Mouse (Mus musculus) heart, postnatal 25 days (tissue): Measurements from ENCODE around the gene Clec4e. TPM values are rescaled to one million over a fixed set of nuclear protein-coding genes. Genes with fewer than 3 reads are reported as not detected.
"Not testable (repeated sequence)": the region's sequence is repeated elsewhere in the genome, so short reads cannot be mapped to it uniquely, and the experiment has no call there.

Source experiments
- DNase-seq: peaks from one replicate; pipeline ENCODE4 v3.0.0; 2022; ENCODE audit warnings: low spot score
- intact Hi-C: fragments of 180-260 bp; cut with DNase I; formaldehyde crosslinking; loops from one replicate; pipeline ENCODE4 v1.15.1; 2025
- total RNA-seq, 2 experiments: library from RNA; stranded (reverse); gene quantifications; 2 replicates each; pipeline ENCODE4 v1.2.3; 2021

The Clec4e gene
- total RNA-seq = under 1 TPM; 0.11 to 0.26 TPM

DNA sequence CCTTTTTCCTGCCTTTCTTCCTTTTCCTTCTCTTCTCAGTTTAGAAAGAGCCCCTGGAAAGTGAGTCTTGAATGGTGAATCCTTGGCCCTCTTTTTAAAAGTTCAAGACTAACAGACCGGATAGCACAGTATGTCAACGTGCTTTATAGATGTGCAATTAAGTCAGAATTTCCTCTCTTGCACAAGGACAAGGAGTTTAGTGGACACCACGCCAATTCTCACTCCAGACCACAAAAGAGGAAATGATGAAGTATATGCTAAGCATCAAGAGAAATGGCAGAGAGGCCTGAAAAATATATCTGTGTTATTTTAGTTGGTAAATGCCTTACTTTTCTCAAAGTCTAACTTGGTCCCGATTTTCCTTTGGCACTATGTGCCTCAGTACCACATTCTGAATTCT lies at the start of gene Clec4e:
Clec4e (minus strand) TSS at position 118 of the 400 bp plus-strand sequence.
- intact Hi-C loops = no loop called here
- no peak for DNase-seq

DNA sequence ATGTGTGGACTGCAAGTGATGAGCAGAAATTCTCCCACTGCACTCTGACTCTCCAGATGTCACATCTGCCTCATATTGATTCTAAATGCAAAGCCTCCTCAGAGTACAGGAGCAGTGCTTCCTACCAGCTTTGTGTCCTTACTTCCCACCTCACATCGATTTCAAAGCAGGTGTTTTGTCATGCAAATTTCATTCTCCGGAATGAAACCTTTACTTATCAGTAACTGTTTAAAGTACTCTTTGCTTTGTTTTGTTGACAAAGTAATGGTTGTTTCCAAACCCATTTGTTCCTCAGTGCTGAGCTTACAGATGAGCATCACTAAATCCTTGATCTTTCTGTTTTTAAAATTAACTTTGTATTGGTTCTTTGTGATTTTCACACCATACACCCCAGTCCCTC lies 42.8 kb upstream of the Clec4e start:
- intact Hi-C loops = no loop called here
- no peak for DNase-seq

DNA sequence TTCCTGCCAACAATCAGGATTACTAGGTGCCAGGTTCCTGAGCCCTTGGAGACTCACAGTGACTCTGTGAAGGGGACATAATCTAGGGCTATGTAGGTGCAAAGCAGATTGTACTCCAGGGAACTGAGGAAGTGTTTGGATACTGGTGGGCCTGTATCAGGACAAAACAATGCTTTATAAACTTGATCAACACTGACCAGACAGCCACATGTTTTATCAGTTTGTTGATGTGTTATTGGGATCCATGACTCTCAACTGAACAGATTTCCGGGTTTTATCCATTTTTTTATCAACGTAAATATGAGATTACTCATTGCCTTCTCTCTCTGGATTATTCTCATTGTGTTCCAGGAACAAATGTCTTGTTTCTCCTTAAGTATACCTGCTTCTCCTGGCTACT lies 18.4 kb upstream of the Clec4e start, which contains the start of gene Vmn2r19:
Vmn2r19 (plus strand) TSS at position 301 of the 400 bp plus-strand sequence.
- intact Hi-C loops = no loop called here
- DNase-seq = no peak

DNA sequence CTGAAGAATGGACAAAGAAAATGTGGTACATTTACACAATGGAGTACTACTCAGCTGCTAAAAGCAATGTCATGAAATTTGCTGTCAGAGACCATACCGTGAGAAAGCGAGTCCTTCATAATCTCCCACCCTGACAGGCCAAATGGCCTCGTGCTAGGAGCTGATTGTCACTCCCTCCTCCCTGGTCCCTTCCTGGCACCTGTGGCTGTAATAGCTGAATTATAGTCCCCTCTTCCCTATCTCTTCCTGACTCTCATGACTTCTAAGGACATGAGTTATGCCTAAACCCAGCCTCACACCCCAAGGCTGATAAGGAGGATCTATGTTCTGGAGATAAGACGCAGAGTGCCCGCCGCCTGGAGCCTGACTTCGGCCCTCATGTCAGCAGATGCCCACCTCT lies 16.6 kb upstream of the Clec4e start:
- intact Hi-C loops, DNase-seq: not testable (repeated sequence)

DNA sequence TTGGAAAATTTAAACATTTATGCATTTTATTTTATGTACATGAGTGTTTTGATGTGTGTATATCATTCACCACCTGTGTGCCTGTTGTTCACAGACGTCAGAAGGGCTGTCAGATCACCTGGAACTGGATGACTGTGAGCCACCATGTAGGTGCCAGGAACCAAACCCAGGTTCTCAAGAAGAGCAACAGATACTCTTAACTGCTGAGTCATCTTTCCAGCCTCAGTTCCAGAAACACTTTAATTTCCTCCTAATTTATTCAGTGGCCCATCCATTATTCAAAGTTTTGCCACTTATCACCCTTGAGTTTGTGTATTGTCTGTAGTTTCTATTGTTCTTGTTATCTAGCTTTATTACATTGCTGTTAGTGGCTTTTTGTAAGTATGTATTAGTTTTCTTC lies 7.0 kb upstream of the Clec4e start:
- intact Hi-C loops = no loop called here
- no peak for DNase-seq

DNA sequence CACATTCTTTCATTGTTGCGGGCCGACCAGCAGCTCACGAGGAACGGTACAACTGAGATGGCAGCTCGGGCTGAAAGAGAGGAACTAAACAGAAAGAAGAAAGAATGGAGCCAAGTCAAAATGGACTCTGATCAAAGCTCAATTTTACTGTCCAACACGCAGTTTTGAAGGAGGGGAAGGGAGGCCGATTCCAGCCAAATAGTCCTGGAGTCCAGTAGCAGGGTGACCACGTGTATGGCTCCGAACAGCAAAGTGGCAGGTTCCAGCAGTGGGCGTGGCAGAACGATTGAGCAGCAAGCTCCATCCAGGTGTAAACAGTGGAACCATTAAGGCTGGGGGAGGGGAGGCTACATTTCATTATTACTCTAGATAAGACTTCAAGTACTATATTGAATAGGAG lies 3.8 kb upstream of the Clec4e start:
- intact Hi-C loops, DNase-seq: not testable (repeated sequence)

DNA sequence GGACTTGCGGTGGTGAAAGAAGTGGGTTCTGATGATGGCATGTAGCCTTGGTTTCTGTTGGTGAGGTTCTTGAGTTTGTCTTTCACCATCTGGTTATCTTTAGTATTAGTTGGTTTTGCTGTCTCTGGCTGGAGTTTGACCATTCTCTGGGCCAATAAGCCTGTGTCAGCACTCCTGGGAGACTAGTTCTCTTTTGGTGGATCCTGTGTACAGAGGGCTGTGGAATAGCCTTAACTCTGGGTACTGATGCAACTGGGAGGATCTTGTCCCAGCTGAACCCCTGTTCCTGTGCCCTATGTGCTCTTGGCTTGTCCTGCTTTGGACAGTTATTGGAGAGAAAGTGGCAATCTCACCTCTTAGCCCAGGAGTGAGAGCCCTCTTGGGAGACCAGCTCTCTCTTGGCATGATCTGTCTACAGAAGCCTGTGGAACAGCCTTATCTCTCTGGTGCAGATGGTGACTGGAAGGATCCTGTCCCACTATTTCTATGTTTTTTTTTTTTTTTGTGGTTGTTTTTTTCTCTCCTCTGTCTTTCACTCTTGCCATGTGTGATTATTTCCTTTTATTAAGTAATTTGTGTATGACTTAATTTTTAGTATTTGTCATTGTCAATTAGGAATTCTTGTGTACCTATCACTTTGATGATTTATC lies 3.2 kb upstream of the Clec4e start:
- intact Hi-C loops = no loop called here
- DNase-seq = no peak

DNA sequence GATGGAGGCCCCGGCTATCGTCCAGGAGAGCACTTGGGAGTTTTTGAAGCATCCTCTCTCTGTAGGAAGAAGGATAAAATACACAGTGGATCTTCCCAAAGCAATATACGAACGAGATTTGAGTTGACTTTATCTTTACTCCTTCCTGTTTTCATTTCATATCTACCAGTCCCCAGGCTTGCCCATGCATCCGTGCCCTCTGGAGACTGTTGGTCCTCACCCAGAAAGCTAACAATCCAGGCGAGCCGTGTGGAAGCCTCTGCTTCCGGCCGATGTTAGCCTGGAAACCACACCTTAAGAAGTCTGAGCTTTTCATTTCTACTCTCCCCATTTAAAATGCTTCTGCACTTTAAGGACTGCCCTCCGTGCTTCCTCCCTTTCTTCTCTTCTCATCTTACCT lies 739 bp downstream of the Clec4e start:
- intact Hi-C loops = no loop called here
- no peak for DNase-seq

DNA sequence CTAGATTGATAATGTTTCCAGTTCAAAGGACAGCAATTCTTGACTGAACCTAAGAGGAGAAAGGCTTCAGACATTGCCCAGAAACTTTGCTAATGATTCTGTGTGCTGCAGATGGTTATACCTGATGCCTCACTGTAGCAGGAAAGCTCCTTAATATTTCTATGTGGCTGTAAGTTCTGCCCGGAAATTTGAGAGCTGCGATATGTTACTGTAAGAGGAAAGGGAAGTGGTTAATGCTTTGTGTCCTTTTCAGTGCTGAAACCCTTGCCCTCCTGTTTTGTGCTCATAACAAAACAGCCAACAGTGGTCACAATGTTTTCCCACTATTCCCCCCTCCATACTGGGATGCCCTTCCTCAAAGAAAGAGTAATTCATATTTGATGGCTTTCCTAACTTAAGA lies 3.4 kb downstream of the Clec4e start:
- intact Hi-C loops = no loop called here
- DNase-seq = no peak

DNA sequence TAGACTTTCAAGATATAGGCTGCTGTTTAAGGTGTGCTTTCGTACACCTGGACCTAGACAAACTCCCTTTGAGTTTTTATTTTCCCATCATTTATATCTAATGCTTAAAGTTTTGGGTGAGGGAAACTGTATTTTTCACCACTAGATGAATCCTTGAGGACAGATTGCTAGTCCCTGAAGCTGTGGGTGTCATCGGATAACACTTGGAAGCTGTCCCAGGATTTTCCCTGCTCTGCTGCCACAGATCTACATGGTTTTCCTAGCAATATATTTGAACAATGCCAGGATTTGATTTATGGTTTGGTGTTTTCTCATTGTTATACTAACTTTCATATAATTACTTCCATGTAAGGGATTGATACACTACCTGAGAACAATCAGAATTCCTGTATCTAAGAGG lies 10.2 kb downstream of the Clec4e start:
- intact Hi-C loops = no loop called here
- no peak for DNase-seq

DNA sequence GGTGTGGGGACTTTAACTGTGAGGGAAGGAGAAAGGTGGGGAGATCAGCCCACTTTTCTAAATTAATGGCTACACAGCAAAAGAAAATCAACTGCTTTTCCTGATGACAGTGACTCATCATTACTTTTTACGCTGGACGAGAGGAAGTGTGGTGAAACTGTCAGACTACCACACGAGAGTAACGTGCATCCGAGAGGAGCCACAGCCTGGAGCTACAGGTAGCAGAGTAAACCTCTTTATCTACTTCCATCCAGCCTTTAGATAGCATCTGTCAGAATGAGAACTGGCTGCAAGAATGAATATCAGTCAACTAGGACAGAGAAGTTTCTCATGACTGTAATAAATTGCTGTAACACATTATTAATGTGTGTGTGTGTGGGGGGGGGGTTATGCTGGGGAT lies 22.7 kb downstream of the Clec4e start:
- intact Hi-C loops = no loop called here
- no peak for DNase-seq

DNA sequence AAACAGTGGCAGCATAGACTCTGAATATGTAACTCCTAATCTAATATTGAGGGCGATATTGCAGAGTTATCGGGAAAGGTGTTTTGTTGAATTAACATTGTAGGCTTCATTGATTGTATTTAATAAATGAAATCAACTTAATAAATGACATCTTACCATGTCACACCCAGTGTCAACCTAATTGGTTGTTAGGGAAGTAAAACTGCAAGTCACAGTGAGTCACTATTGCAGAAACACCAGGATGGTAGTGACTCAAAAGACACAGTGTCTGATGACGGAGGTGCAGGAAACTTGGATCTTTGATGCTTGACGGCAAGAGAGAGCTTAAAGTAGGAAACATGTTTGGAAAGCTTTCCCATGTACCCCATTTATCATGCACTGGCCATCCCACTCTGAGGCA lies 23.9 kb downstream of the Clec4e start:
- intact Hi-C loops = no loop called here
- no peak for DNase-seq

DNA sequence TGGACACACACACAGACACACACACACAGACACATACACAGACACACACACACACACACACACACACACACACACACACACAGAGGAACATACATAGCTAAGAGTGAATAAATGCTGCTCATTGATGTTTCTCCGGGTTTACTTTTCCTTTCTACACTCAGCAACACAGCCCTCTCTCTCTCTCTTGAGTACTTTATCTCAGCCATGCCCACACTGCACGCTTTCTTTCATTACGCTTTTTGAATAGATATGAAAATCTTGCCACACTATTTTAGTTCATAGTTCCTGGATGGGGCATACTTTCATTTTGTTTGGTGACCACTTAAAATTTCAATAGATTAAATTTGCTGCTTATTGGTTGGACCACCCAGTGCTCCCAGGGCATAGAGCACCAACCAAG lies 25.5 kb downstream of the Clec4e start:
- intact Hi-C loops = no loop called here
- no peak for DNase-seq

DNA sequence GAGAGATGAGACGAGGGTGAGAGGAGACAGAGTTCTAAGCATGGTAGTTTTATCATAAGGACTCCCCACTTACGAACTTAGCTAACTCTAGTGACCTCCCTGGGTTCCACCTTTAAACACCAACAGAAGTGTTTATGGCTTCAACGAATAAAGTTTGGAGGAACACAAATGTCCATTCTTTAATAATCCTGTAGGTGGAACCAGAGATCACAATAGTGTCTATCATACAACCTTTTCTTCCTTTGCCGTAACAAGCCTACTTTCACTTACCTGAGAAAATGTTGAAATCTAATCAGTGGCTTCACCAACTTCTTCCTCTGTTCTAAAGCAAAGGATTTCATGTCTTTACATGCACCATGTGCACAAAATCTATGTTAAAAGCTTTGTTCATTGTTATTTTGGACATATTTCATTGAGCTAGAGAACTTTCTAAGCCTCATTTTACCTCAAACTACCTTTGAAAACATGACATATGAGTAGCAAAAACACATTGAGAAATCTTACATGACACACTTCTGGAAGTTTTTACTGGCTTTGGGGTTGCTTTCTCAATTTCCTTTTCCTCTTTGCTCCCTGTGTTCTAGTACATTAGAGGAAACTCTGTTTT lies 28.0 kb downstream of the Clec4e start, which contains the start of gene Clec4d:
Clec4d (plus strand) TSS at position 557 of the 607 bp plus-strand sequence.
- no peak for DNase-seq
- intact Hi-C loops = no loop called here

DNA sequence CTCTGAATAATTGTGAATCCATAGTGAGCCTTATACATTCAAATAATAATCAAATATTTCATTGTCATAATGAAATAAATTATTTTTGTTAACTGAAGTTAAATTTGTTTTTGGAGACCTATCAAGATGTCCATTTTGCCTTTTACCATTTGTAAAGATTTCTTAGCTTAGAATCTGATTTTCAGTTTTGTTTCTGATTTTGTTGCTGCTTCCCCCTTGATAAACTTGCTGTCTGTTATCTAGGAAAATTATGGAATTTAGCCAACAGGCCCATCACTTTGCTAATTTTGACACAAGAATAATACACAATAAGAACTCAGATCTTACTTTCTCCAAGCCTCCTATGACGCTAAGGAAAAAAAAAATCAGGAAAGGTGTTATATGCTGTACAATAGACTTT lies 28.8 kb downstream of the Clec4e start:
- DNase-seq = no peak
- intact Hi-C loops = no loop called here

DNA sequence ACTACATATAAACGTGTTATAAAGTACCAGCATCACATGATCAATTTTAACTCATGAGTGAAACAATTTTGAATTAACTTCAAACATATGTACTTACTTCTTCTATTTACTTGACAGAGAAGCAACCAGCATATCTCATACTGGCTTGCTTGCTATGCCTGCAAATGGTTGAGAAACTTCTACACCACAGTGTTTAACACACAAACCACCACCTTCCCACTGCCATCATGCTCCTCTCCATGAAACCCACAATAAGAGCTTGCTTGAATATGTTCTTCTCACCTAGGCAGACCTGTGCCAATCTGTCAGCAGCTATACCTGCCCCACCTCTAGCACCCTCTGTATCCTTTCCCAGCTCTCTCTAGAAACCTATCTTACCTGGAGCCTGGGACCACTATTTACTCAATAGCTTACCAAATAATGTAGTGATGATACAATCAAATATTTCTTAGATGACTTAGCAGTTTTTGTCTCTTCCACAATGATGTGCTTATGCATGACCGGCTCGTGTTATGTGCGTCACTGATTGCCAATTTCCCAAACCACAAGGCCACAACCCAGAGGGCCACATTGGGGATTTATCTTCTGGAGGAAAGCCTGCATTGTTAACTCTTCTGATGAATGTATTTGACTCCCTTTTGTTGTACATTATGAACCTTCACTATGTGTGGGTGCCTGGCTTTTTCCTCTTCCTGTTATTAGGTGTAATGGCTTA lies 29.6 kb downstream of the Clec4e start:
- DNase-seq = no peak
- intact Hi-C loops = no loop called here

DNA sequence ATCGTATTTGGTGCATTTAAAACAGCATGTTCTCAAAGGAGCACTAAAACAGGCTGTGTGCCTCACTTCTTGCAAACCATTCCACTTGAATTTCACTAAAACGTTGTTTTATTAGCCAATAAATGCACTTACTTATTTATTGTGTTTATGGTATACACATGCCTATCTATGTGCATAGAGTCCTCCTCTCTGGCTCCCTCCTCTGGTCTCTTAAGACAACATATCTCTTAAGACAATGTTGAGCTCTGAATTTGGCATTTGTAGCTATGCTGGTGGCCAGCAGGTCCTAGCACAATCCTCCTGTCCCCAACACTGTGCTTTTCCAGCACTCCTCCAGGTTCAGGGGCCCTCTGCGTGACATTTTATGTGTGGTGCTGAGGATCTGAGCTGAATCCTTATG lies 30.7 kb downstream of the Clec4e start:
- intact Hi-C loops = no loop called here
- DNase-seq = no peak

DNA sequence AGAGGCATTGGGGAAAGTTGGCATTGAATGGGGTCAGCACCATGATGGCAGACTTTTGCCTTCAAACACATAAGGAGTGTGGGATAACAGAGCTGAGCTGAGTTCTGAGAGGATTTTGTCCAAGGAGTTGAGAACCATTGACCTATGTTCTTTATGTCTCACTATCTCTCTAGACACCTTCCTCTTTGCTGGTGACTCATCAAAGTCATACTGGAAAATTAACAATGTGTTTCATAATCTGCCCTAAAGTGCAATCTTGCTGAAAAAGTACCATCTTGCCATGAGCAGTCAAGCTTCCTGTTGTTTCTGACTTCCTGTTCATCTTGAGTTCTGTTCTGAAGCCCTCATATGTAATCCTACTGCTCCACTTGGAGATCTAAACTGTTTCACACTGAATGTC lies 36.9 kb downstream of the Clec4e start:
- DNase-seq = no peak
- intact Hi-C loops = no loop called here

DNA sequence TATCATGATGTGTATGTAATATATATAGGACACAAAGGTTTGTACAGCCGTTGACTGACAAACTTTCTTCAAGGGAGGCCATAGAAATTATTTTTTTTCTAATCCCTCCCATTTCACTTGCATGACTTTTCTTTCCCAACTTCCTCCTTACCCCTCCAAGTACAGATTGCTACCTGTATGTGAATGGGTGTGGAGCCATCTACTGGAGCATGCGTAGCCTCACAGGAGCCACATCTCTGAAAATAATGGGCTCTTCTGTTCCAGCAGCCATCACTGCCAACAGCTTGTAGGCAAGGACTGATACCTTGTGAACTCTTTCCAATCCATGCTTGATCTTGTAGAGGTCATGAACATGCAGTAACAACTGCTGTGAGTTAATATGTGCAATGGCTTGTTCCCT lies 40.8 kb downstream of the Clec4e start:
- DNase-seq, intact Hi-C loops: not testable (repeated sequence)

DNA sequence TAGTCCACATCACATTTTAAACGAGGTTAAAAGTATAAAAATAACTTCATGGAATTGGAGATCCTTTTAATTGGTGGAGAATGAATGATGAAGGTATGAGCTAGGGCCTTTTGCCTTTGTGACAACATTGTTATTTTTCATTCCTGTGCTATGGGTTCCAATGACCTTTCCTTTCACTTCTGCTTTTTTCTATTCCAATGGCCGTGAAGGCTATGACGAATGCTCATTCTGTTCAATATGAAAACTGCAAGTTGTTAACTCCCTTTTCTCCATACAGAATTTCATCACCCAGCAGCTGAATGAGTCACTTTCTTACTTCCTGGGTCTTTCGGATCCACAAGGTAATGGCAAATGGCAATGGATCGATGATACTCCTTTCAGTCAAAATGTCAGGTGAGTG lies 45.5 kb downstream of the Clec4e start:
- DNase-seq = no peak
- intact Hi-C loops = no loop called here

DNA sequence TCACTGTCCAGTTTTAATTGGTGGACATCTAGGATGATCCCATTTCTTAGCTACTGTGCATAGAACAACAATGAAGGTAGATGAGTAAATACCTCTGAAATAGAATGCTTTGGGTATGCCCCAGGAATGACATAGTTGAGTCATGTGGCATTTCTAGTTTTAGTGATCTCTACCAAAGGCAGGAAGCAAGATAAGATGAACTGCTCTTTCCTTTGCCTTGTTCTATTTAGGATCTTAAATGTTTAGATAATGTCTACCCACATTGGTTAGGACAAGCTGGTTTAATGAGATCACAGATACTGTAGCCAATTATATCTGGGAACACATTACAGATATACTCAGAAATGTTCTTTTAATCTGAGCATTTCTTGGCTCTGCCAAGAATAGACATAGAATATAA lies 52.1 kb downstream of the Clec4e start:
- intact Hi-C loops = no loop called here
- no peak for DNase-seq
